31 mouse cellular contexts compared by ENCODE assay signal in genomic region chr14:33759656-33760055, GRCm38 (mm10).
A peak's percentile ranks its signal among the peaks of the same experiment; 100 is the strongest.
DNase-seq lines count a peak whose midpoint lies in the region; ATAC-seq and TF ChIP-seq lines count a peak whose summit lies in the region.
"Had no signal": no experiment of that assay in that cellular context is flagged by ENCODE, and none has a peak within 500 bp of the region (broad histone marks: within the 10 kb centered on the region; RNA-seq: fewer than 3 reads in every experiment).

No protein-coding gene starts in this region.

- H3K4me2 ChIP-seq in embryonic facial prominence, embryonic 13.5 days: no peak overlapping the region
- H3K4me2 ChIP-seq in embryonic facial prominence, embryonic 14.5 days (ENCODE audit: low read depth, low read length): no peak overlapping the region
- H3K4me2 ChIP-seq in liver, postnatal 0 days (ENCODE audit: low read depth, low read length): no peak overlapping the region
- H3K4me2 ChIP-seq: hindbrain, embryonic 12.5 days; liver, embryonic 13.5 days had no signal

- peaks cover 4% of the 10 kb centered on the region; the same call in 1 of the 2 replicates for H3K9me3 ChIP-seq in embryonic facial prominence, embryonic 13.5 days
- peaks cover 6% of the 10 kb centered on the region; the same call in 1 of the 2 replicates for H3K9me3 ChIP-seq in embryonic facial prominence, embryonic 10.5 days
- peaks cover 7% of the 10 kb centered on the region; the same call in 1 of the 2 replicates for H3K9me3 ChIP-seq in embryonic facial prominence, embryonic 14.5 days (ENCODE audit: control insufficient read depth, low read length)
- no peaks in the 10 kb centered on the region for H3K9me3 ChIP-seq in liver, postnatal 0 days (ENCODE audit: low read length)
- H3K9me3 ChIP-seq: forebrain, embryonic 10.5 days; hindbrain, embryonic 12.5 days; liver, embryonic 13.5 days had no signal

- no peak for ATAC-seq in embryonic facial prominence, embryonic 13.5 days (ENCODE audit: insufficient number of reproducible peaks, insufficient read depth, low FRiP score, low TSS enrichment, low read depth)
- ATAC-seq in embryonic facial prominence, embryonic 14.5 days (ENCODE audit: low read depth): no peak
- no peak for ATAC-seq in liver, postnatal 0 days
- ATAC-seq: intestine, embryonic 16.5 days had no signal

- no peaks in the 10 kb centered on the region for H3K27me3 ChIP-seq in embryonic facial prominence, embryonic 13.5 days
- H3K27me3 ChIP-seq in embryonic facial prominence, embryonic 10.5 days (replicated peaks; ENCODE audit: low read depth, poor library complexity, severe bottlenecking): peaks cover 8% of the 10 kb centered on the region; the same call in 1 of the 2 replicates
- H3K27me3 ChIP-seq in embryonic facial prominence, embryonic 14.5 days (replicated peaks; ENCODE audit: control insufficient read depth, insufficient read depth, low read length): no peaks in the 10 kb centered on the region
- no peaks in the 10 kb centered on the region for H3K27me3 ChIP-seq in liver, postnatal 0 days (ENCODE audit: insufficient read depth, low read length)
- H3K27me3 ChIP-seq: CH12.LX; hindbrain, embryonic 12.5 days; liver, embryonic 13.5 days had no signal

- no peak for TF ChIP-seq EP300 in liver, postnatal 0 days (IDR thresholded peaks at IDR 0.05; ENCODE audit: low read depth)

- peak overlapping the region; percentile 64; the same call in 1 of the 2 replicates for H3K27ac ChIP-seq in embryonic facial prominence, embryonic 13.5 days
- H3K27ac ChIP-seq in embryonic facial prominence, embryonic 10.5 days (replicated peaks): no peak overlapping the region
- 0 out of 2 replicates have a peak overlapping the region, but pooled peaks have one; percentile 70 for H3K27ac ChIP-seq in embryonic facial prominence, embryonic 14.5 days (replicated peaks; ENCODE audit: low read depth, low read length)
- H3K27ac ChIP-seq in liver, postnatal 0 days (ENCODE audit: low read depth): no peak overlapping the region
- H3K27ac ChIP-seq: forebrain, embryonic 10.5 days; hindbrain, embryonic 12.5 days; kidney, postnatal 0 days; liver, embryonic 13.5 days; macrophage; stomach, postnatal 0 days had no signal

- no peak overlapping the region for H3K4me3 ChIP-seq in embryonic facial prominence, embryonic 13.5 days
- no peak overlapping the region for H3K4me3 ChIP-seq in embryonic facial prominence, embryonic 10.5 days
- no peak overlapping the region for H3K4me3 ChIP-seq in embryonic facial prominence, embryonic 14.5 days (ENCODE audit: low read depth, low read length)
- H3K4me3 ChIP-seq in liver, postnatal 0 days (ENCODE audit: low read depth, low read length): no peak overlapping the region
- H3K4me3 ChIP-seq: forebrain, embryonic 10.5 days; hindbrain, embryonic 12.5 days; liver, embryonic 13.5 days; myocyte had no signal

- intact Hi-C loops in heart, postnatal 36 days (cut with DNase I): no loop called here

- DNase-seq in embryonic facial prominence, embryonic 10.5 days (ENCODE audit: low spot score): no peak
- DNase-seq in heart, adult 11 months: peak; percentile 40
- no peak for DNase-seq in heart, postnatal 36 days
- DNase-seq in ES-CJ7 (ENCODE audit: low read depth, low spot score): peak; percentile 12
- peak; percentile 65 for DNase-seq in embryonic facial prominence, embryonic 14.5 days (ENCODE audit: low spot score)
- no peak for DNase-seq in liver, postnatal 0 days
- no peak for DNase-seq in ovary, postnatal 36 days (ENCODE audit: low spot score)
- DNase-seq: adrenal gland, postnatal 14 days; cerebellum, adult 2 months; cerebellum, postnatal 14 days; gastrocnemius, postnatal 10 days; heart, postnatal 14 days; kidney, adult 8-10 months; kidney, postnatal 4 days; left cerebral cortex, postnatal 4 days; liver, embryonic 13.5 days; lung, adult 2 months; lung, postnatal 10 days; midbrain, embryonic 14.5 days; right cerebral cortex, postnatal 25 days; thymus, postnatal 4 days had no signal

- H3K9ac ChIP-seq in embryonic facial prominence, embryonic 13.5 days: no peak overlapping the region
- H3K9ac ChIP-seq in embryonic facial prominence, embryonic 14.5 days (ENCODE audit: low read depth, low read length): no peak overlapping the region
- no peak overlapping the region for H3K9ac ChIP-seq in liver, postnatal 0 days (replicated peaks)
- H3K9ac ChIP-seq: hindbrain, embryonic 12.5 days; liver, embryonic 13.5 days had no signal

- 53% methylated on average over 7 of the region's 7 CpGs for WGBS in embryonic facial prominence, embryonic 13.5 days
- WGBS in embryonic facial prominence, embryonic 10.5 days: 83% methylated on average over 7 of the region's 7 CpGs
- WGBS in embryonic facial prominence, embryonic 14.5 days: 50% methylated on average over 7 of the region's 7 CpGs
- WGBS in liver, postnatal 0 days (ENCODE audit: insufficient replicate concordance): 71% methylated on average over 7 of the region's 7 CpGs

- H3K4me1 ChIP-seq in embryonic facial prominence, embryonic 13.5 days: peaks cover 34% of the 10 kb centered on the region
- peaks cover 12% of the 10 kb centered on the region for H3K4me1 ChIP-seq in embryonic facial prominence, embryonic 10.5 days
- peaks cover 10% of the 10 kb centered on the region for H3K4me1 ChIP-seq in embryonic facial prominence, embryonic 14.5 days (ENCODE audit: control insufficient read depth, insufficient read depth, low read length)
- no peaks in the 10 kb centered on the region for H3K4me1 ChIP-seq in liver, postnatal 0 days (ENCODE audit: insufficient read depth)
- H3K4me1 ChIP-seq: hindbrain, embryonic 12.5 days; liver, embryonic 13.5 days had no signal

- no peak for TF ChIP-seq CTCF in liver, postnatal 0 days (IDR thresholded peaks at IDR 0.05; ENCODE audit: low read depth)

- no peaks in the 10 kb centered on the region for H3K36me3 ChIP-seq in embryonic facial prominence, embryonic 13.5 days
- H3K36me3 ChIP-seq in embryonic facial prominence, embryonic 10.5 days (replicated peaks): no peaks in the 10 kb centered on the region
- no peaks in the 10 kb centered on the region for H3K36me3 ChIP-seq in embryonic facial prominence, embryonic 14.5 days (ENCODE audit: control insufficient read depth, insufficient read depth, low read length)
- H3K36me3 ChIP-seq in liver, postnatal 0 days (replicated peaks; ENCODE audit: insufficient read depth, low read length): no peaks in the 10 kb centered on the region
- H3K36me3 ChIP-seq: forebrain, embryonic 10.5 days; G1E; hindbrain, embryonic 12.5 days; liver, embryonic 13.5 days had no signal

Comparison
In these comparisons a context has a peak if more than half of its experiments do, and no peak if none do; other contexts are left out.
1. H3K27ac ChIP-seq: peak in embryonic facial prominence, embryonic 13.5 days (single experiment) and embryonic facial prominence, embryonic 14.5 days (single experiment); none in embryonic facial prominence, embryonic 10.5 days (single experiment) and liver, postnatal 0 days (single experiment).
2. DNase-seq: peak in heart, adult 11 months (single experiment), ES-CJ7 (single experiment) and embryonic facial prominence, embryonic 14.5 days (single experiment); none in embryonic facial prominence, embryonic 10.5 days (single experiment), heart, postnatal 36 days (0 of 2), liver, postnatal 0 days (single experiment) and ovary, postnatal 36 days (single experiment).